Mouse (Mus musculus) megakaryocyte, embryonic 14.5 days (primary cell): ENCODE measurements around the gene Rora. TPM values are rescaled to one million over a fixed set of nuclear protein-coding genes. Genes with fewer than 3 reads are reported as not detected.

Source experiments
- H3K27me3 ChIP-seq: replicated peaks from 2 replicates; pipeline ENCODE3; 2012; ENCODE audit warnings: inconsistent platforms
- H3K36me3 ChIP-seq: replicated peaks from 2 replicates; pipeline ENCODE3; 2012; ENCODE audit warnings: low read length, inconsistent platforms, mixed read lengths
- H3K4me1 ChIP-seq: 2 replicates; pipeline ENCODE4 v1.6.1; 2012; ENCODE audit warnings: inconsistent platforms
- H3K4me3 ChIP-seq: replicated peaks from 2 replicates; pipeline ENCODE3; 2012; ENCODE audit warnings: moderate library complexity, mild to moderate bottlenecking, inconsistent platforms
- H3K9me3 ChIP-seq: 2 replicates; pipeline ENCODE4 v1.6.1; 2012; ENCODE audit warnings: inconsistent platforms
- FLI1 ChIP-seq: IDR thresholded peaks from 2 replicates; pipeline ENCODE4 v1.6.1; 2012; ENCODE audit warnings: low read length, inconsistent platforms, mixed read lengths
- GATA1 ChIP-seq: IDR thresholded peaks from 3 replicates; pipeline ENCODE4 v1.6.1; 2012; ENCODE audit warnings: mixed read lengths, low read length, inconsistent platforms, borderline replicate concordance
- polyA plus RNA-seq: library from polyadenylated mRNA; stranded (reverse); fragments of >175 nt; gene quantifications from 2 replicates; pipeline ENCODE4 v1.2.3, GENCODE M21; 2012; ENCODE audit warnings: low replicate concordance; ENCODE audit not compliant: insufficient read depth

The Rora gene
- polyA plus RNA-seq, 1 experiment, result 2.5 TPM

- H3K27me3 ChIP-seq, result no peaks in the 10 kb centered on the region
- H3K9me3 ChIP-seq, result no peaks in the 10 kb centered on the region
- H3K4me3 ChIP-seq, result no peak overlapping the region
- H3K4me1 ChIP-seq, result no peaks in the 10 kb centered on the region
- no peak for TF ChIP-seq FLI1
- TF ChIP-seq GATA1, result no peak
- H3K36me3 ChIP-seq, result no peaks in the 10 kb centered on the region
Observed at GRCm38 (mm10) chr9:68866317-68866716, 212.7 kb downstream of the Rora start.

- TF ChIP-seq GATA1 (no peak), FLI1 (no peak)
- H3K36me3 ChIP-seq, result no peaks in the 10 kb centered on the region
Observed at GRCm38 (mm10) chr9:68873838-68874237, 220.3 kb downstream of the Rora start.

GRCm38 (mm10) chr9:68874544-68874943 lies 221.0 kb downstream of the Rora start:
- Histone ChIP-seq H3K9me3 (no peaks in the 10 kb centered on the region), H3K36me3 (no peaks in the 10 kb centered on the region), H3K4me3 (no peak overlapping the region), H3K27me3 (no peaks in the 10 kb centered on the region), H3K4me1 (no peaks in the 10 kb centered on the region)
- TF ChIP-seq FLI1, result no peak

More at GRCm38 (mm10) chr9:68873838-68874237, 220.3 kb downstream of the Rora start:
- Histone ChIP-seq H3K4me3 (no peak overlapping the region), H3K27me3 (no peaks in the 10 kb centered on the region), H3K4me1 (no peaks in the 10 kb centered on the region), H3K9me3 (no peaks in the 10 kb centered on the region)

- H3K27me3 ChIP-seq, result no peaks in the 10 kb centered on the region
- no peaks in the 10 kb centered on the region for H3K36me3 ChIP-seq
- no peak overlapping the region for H3K4me3 ChIP-seq
- no peaks in the 10 kb centered on the region for H3K9me3 ChIP-seq
- no peaks in the 10 kb centered on the region for H3K4me1 ChIP-seq
- no peak for TF ChIP-seq FLI1
- TF ChIP-seq GATA1, result no peak
Observed at GRCm38 (mm10) chr9:68875791-68876190, 222.2 kb downstream of the Rora start.

GRCm38 (mm10) chr9:68876289-68876688 lies 222.7 kb downstream of the Rora start:
- TF ChIP-seq GATA1 (no peak), FLI1 (no peak)
- Histone ChIP-seq H3K4me3 (no peak overlapping the region), H3K4me1 (no peaks in the 10 kb centered on the region), H3K9me3 (no peaks in the 10 kb centered on the region), H3K27me3 (no peaks in the 10 kb centered on the region), H3K36me3 (no peaks in the 10 kb centered on the region)

GRCm38 (mm10) chr9:68881896-68882295 lies 228.3 kb downstream of the Rora start:
- TF ChIP-seq GATA1 (no peak), FLI1 (no peak)
- no peaks in the 10 kb centered on the region for H3K36me3 ChIP-seq
- no peak overlapping the region for H3K4me3 ChIP-seq
- H3K9me3 ChIP-seq, result no peaks in the 10 kb centered on the region
- no peaks in the 10 kb centered on the region for H3K27me3 ChIP-seq
- H3K4me1 ChIP-seq, result peaks cover 6% of the 10 kb centered on the region

- Histone ChIP-seq H3K36me3 (no peaks in the 10 kb centered on the region), H3K4me3 (no peak overlapping the region), H3K4me1 (peaks cover 6% of the 10 kb centered on the region), H3K9me3 (no peaks in the 10 kb centered on the region), H3K27me3 (no peaks in the 10 kb centered on the region)
- TF ChIP-seq GATA1 (no peak), FLI1 (no peak)
Observed at GRCm38 (mm10) chr9:68883005-68883404, 229.4 kb downstream of the Rora start.

GRCm38 (mm10) chr9:68883687-68884086 lies 230.1 kb downstream of the Rora start:
- Histone ChIP-seq H3K9me3 (no peaks in the 10 kb centered on the region), H3K4me1 (peaks cover 6% of the 10 kb centered on the region), H3K36me3 (no peaks in the 10 kb centered on the region), H3K4me3 (no peak overlapping the region), H3K27me3 (no peaks in the 10 kb centered on the region)
- no peak for TF ChIP-seq FLI1

- Histone ChIP-seq H3K36me3 (no peaks in the 10 kb centered on the region), H3K4me1 (peaks cover 6% of the 10 kb centered on the region), H3K27me3 (no peaks in the 10 kb centered on the region), H3K9me3 (no peaks in the 10 kb centered on the region), H3K4me3 (peak overlapping the region; percentile 73)
- TF ChIP-seq FLI1 (no peak), GATA1 (no peak)
Observed at GRCm38 (mm10) chr9:68884451-68885035, 231.0 kb downstream of the Rora start.

- no peak overlapping the region for H3K4me3 ChIP-seq
- H3K36me3 ChIP-seq, result no peaks in the 10 kb centered on the region
- TF ChIP-seq GATA1 (no peak), FLI1 (no peak)
- H3K27me3 ChIP-seq, result no peaks in the 10 kb centered on the region
- no peaks in the 10 kb centered on the region for H3K9me3 ChIP-seq
- H3K4me1 ChIP-seq, result peaks cover 6% of the 10 kb centered on the region
Observed at GRCm38 (mm10) chr9:68888670-68889069, 235.1 kb downstream of the Rora start.

- Histone ChIP-seq H3K9me3 (peaks cover 4% of the 10 kb centered on the region; the same call in 1 of the 2 replicates), H3K27me3 (no peaks in the 10 kb centered on the region), H3K4me3 (no peak overlapping the region), H3K4me1 (no peaks in the 10 kb centered on the region), H3K36me3 (no peaks in the 10 kb centered on the region)
- TF ChIP-seq FLI1, result no peak
- no peak for TF ChIP-seq GATA1
Observed at GRCm38 (mm10) chr9:68891431-68891830, 237.8 kb downstream of the Rora start.
